Mouse (Mus musculus) spleen, adult 10 weeks (tissue): ENCODE measurements around the gene Rnf11. TPM values are rescaled to one million over a fixed set of nuclear protein-coding genes. Genes with fewer than 3 reads are reported as not detected.

Source experiments
- polyA plus RNA-seq: library from polyadenylated mRNA; stranded (reverse); fragments of 350-450 nt; fragmentation: Illumina TruSeq; extraction: RNeasy Lipid Tissue Mini Kit (QIAGEN cat#74804); gene quantifications from one replicate; pipeline ENCODE4 v1.2.3, GENCODE M21; 2015; ENCODE audit warnings: low replicate concordance; ENCODE audit not compliant: insufficient read depth

Rnf11 gene
- 76.6 TPM for polyA plus RNA-seq

DNA sequence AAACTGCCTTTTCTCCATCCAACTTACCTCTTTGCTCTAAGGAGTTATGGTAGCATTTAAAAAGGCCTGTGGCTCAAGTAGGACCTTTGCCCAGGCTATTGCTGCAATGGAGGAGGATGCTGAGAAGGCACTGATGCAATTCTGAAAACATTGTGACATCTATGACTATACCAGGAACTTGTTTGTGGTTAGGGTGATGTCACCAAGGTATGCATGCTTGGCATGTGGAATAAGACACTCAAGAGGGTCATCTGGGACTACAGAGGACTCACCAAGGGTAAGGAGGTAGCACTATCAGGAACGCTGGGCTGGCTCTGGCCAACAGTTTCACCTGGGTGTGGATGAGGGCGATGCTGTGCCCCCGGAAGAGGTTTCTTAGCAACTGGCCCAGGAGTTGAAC lies at the start of gene Rnf11:
Gene Rnf11 (minus strand): TSS at position 108 of the 400 bp plus-strand sequence.

DNA sequence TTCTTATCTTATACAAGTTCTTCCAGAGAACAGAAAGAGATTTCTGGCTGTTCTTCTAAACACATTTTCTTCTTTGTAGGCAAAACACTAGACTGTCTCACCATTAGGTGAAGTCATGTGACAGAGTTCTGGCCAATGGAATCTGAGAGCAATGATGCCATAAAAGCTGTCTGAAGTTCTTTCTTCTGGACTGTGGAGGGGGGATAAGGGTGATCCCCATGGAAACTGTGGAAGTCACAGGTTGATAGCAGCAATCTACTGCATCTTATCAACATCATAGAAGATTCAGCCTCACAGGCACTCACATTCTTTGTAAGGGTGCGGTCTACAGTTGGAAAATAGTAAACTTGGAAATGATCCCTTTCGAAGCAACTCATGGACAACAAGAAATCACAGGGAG lies 46.6 kb upstream of the Rnf11 start, which contains the start of gene 4930522H14Rik:
Gene 4930522H14Rik (minus strand): TSS at position 187 of the 400 bp plus-strand sequence.

DNA sequence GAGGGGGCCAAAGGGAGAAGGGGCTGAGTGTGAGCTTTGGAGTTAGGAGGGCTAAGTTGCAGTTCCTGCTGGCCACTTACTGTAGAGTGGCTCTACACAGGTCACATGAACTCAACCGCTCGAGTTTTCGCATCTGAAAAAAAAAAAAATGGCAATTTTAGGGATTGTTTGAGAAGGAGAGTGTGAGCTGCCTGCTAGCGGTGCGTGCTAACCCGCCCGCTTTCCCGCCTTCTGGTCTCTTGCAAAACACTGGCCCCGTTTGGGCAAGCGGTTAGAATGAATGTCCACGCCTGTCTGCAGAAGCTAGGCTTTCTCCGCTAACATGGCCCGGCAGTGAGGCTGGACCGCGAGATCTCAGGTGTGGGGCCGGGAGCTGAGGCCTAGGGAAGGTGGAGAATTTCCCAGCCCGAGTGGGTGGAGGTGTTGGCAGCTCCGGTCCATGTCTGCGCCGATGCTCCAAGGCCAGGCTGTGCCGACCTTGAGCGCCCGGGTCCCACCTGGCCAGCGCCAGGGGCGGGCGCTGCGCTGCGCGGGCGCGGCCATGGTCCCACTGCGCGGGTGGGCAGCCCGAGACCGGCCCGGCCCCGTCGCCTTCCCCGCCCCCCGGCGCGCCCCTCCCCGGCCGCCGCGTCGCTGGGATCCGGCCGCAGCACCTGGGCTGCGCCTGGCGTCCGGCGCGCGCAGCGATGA lies 77.9 kb downstream of the Rnf11 start, which contains the start of gene Ttc39a:
Gene Ttc39a (plus strand): TSS at position 138 of the 690 bp plus-strand sequence.

Other genes with a start within 250 kb of the Rnf11 start
- 126 TPM for gene Eps15, start 204.5 kb downstream of the Rnf11 start, polyA plus RNA-seq
- gene Ttc39a, start 78.1 kb downstream of the Rnf11 start, polyA plus RNA-seq, result 7.5 TPM
- gene 4930522H14Rik, start 46.6 kb upstream of the Rnf11 start, polyA plus RNA-seq, result not detected
- gene Cdkn2c, start 182.5 kb upstream of the Rnf11 start, polyA plus RNA-seq, result 18.7 TPM
- 30.7 TPM for gene Faf1, start 191.9 kb upstream of the Rnf11 start, polyA plus RNA-seq